Mouse (Mus musculus): ENCODE measurements around the gene Usp15. TPM values are rescaled to one million over a fixed set of nuclear protein-coding genes. Genes with fewer than 3 reads are reported as not detected.

Gene Usp15
- polyA plus RNA-seq, 1 experiment = 54.1 TPM

GRCm38 (mm10) chr10:123110548-123110947 lies 86.2 kb downstream of the Usp15 start:
- DNase-seq (ENCODE audit: extremely low spot score in 1 of 2, low spot score in 1 of 2) = no peak

GRCm38 (mm10) chr10:123108527-123108926 lies 88.3 kb downstream of the Usp15 start:
- no peak for DNase-seq (ENCODE audit: extremely low spot score in 1 of 2, low spot score in 1 of 2)

- no peak for DNase-seq (ENCODE audit: extremely low spot score in 1 of 2, low spot score in 1 of 2)
Observed at GRCm38 (mm10) chr10:123108121-123108520, 88.7 kb downstream of the Usp15 start.

GRCm38 (mm10) chr10:123101303-123101702 lies 95.5 kb downstream of the Usp15 start:
- DNase-seq (ENCODE audit: extremely low spot score in 1 of 2, low spot score in 1 of 2) = no peak

GRCm38 (mm10) chr10:123100584-123100983 lies 96.2 kb downstream of the Usp15 start:
- no peak for DNase-seq (ENCODE audit: extremely low spot score in 1 of 2, low spot score in 1 of 2)

- no peak for DNase-seq (ENCODE audit: extremely low spot score in 1 of 2, low spot score in 1 of 2)
Observed at GRCm38 (mm10) chr10:123094504-123094903, 102.3 kb downstream of the Usp15 start.

- no peak for DNase-seq (ENCODE audit: extremely low spot score in 1 of 2, low spot score in 1 of 2)
Observed at GRCm38 (mm10) chr10:123092577-123092976, 104.2 kb downstream of the Usp15 start.

GRCm38 (mm10) chr10:123091737-123092136 lies 105.1 kb downstream of the Usp15 start:
- peak in 1 of 2 experiments; percentile 75 for DNase-seq (ENCODE audit: extremely low spot score in 1 of 2, low spot score in 1 of 2)

GRCm38 (mm10) chr10:123089425-123089930 lies 107.3 kb downstream of the Usp15 start:
- DNase-seq (ENCODE audit: extremely low spot score in 1 of 2, low spot score in 1 of 2) = no peak

- DNase-seq (ENCODE audit: extremely low spot score in 1 of 2, low spot score in 1 of 2) = no peak
Observed at GRCm38 (mm10) chr10:123086847-123087246, 109.9 kb downstream of the Usp15 start.

- DNase-seq (ENCODE audit: extremely low spot score in 1 of 2, low spot score in 1 of 2) = no peak
Observed at GRCm38 (mm10) chr10:123084900-123085641, 111.7 kb downstream of the Usp15 start.

GRCm38 (mm10) chr10:123084307-123084706 lies 112.5 kb downstream of the Usp15 start:
- DNase-seq (ENCODE audit: extremely low spot score in 1 of 2, low spot score in 1 of 2) = no peak

- DNase-seq (ENCODE audit: extremely low spot score in 1 of 2, low spot score in 1 of 2) = peak; percentile 89 to 97
Observed at GRCm38 (mm10) chr10:123076245-123077023, 120.4 kb downstream of the Usp15 start, which contains the start of gene Mon2. Gene Mon2, minus strand, starts transcription at chr10:123076505.

GRCm38 (mm10) chr10:123075751-123076242 lies 121.0 kb downstream of the Usp15 start:
- DNase-seq (ENCODE audit: extremely low spot score in 1 of 2, low spot score in 1 of 2) = no peak

GRCm38 (mm10) chr10:123071997-123072396 lies 124.8 kb downstream of the Usp15 start:
- DNase-seq (ENCODE audit: extremely low spot score in 1 of 2, low spot score in 1 of 2) = no peak

GRCm38 (mm10) chr10:123063021-123063420 lies 133.8 kb downstream of the Usp15 start:
- DNase-seq (ENCODE audit: extremely low spot score in 1 of 2, low spot score in 1 of 2) = no peak

GRCm38 (mm10) chr10:123060831-123061230 lies 136.0 kb downstream of the Usp15 start:
- no peak for DNase-seq (ENCODE audit: extremely low spot score in 1 of 2, low spot score in 1 of 2)

- DNase-seq (ENCODE audit: extremely low spot score in 1 of 2, low spot score in 1 of 2) = no peak
Observed at GRCm38 (mm10) chr10:123057082-123057481, 139.7 kb downstream of the Usp15 start.

- no peak for DNase-seq (ENCODE audit: extremely low spot score in 1 of 2, low spot score in 1 of 2)
Observed at GRCm38 (mm10) chr10:123056463-123056862, 140.3 kb downstream of the Usp15 start.

- DNase-seq (ENCODE audit: extremely low spot score in 1 of 2, low spot score in 1 of 2) = peak in 1 of 2 experiments; percentile 53
Observed at GRCm38 (mm10) chr10:123055205-123056000, 141.4 kb downstream of the Usp15 start.

All from frontal cortex, adult 2 months (tissue).